Mouse (Mus musculus) spleen, postnatal 36 days (tissue): ENCODE data around the gene 4931406P16Rik.
"Not testable (repeated sequence)": the region's sequence is repeated elsewhere in the genome, so short reads cannot be mapped to it uniquely, and the experiment has no call there.

ENCODE experiments used
- DNase-seq, 2 experiments: peaks; one replicate each; pipeline ENCODE4 v3.0.0; 2022; ENCODE audit warnings: low spot score in 2 of 2, mixed read lengths in 1 of 2

The 4931406P16Rik gene

GRCm38 (mm10) chr7:34213281-34213680, 100.1 kb downstream of the 4931406P16Rik start:
- DNase-seq, result no peak

GRCm38 (mm10) chr7:34208027-34208745, 105.2 kb downstream of the 4931406P16Rik start:
- DNase-seq, result no peak

GRCm38 (mm10) chr7:34206331-34206730, 107.0 kb downstream of the 4931406P16Rik start:
- no peak for DNase-seq

- DNase-seq, result not testable (repeated sequence)
These were observed 111.2 kb downstream of the 4931406P16Rik start for GRCm38 (mm10) chr7:34202147-34202546.

GRCm38 (mm10) chr7:34200829-34201228, 112.5 kb downstream of the 4931406P16Rik start:
- DNase-seq, result no peak

- peak; percentile 33 to 62 for DNase-seq
These were observed 115.0 kb downstream of the 4931406P16Rik start for GRCm38 (mm10) chr7:34198346-34198745.

GRCm38 (mm10) chr7:34196132-34197128, 116.9 kb downstream of the 4931406P16Rik start, which contains the start of gene Pdcd2l:
Gene Pdcd2l, minus strand, starts transcription at chr7:34196661.
- peak; percentile 86 to 87 for DNase-seq

GRCm38 (mm10) chr7:34195632-34196031, 117.7 kb downstream of the 4931406P16Rik start:
- no peak for DNase-seq

- DNase-seq, result peak; percentile 37 to 45
These were observed 120.5 kb downstream of the 4931406P16Rik start for GRCm38 (mm10) chr7:34192825-34193224.

GRCm38 (mm10) chr7:34189376-34189989, 123.9 kb downstream of the 4931406P16Rik start:
- peak; percentile 76 to 79 for DNase-seq
